Mouse (Mus musculus) heart, embryonic 13.5 days (tissue): ENCODE measurements around the gene Fbxo27. TPM values are rescaled to one million over a fixed set of nuclear protein-coding genes. Genes with fewer than 3 reads are reported as not detected.
A peak's percentile ranks its signal among the peaks of the same experiment; 100 is the strongest.

Experiments
- ATAC-seq: fragments of 200-750 bp; cut with Nextera tagmentation; 2 replicates; pipeline ENCODE4 v1.8.0; 2017; ENCODE audit warnings: moderate TSS enrichment; ENCODE audit not compliant: insufficient number of reproducible peaks, low FRiP score, low TSS enrichment; ENCODE audit errors: extremely low read depth
- H3K27ac ChIP-seq: fragments of 300-500 bp; sonication (generic); replicated peaks from 2 replicates; pipeline ENCODE4 v1.5.1; 2015; ENCODE audit warnings: moderate library complexity, mild to moderate bottlenecking, inconsistent platforms
- H3K27me3 ChIP-seq: fragments of 300-500 bp; sonication (generic); replicated peaks from 2 replicates; pipeline ENCODE4 v1.6.1; 2015; ENCODE audit warnings: mild to moderate bottlenecking, inconsistent platforms
- H3K36me3 ChIP-seq: fragments of 300-500 bp; sonication (generic); 2 replicates; pipeline ENCODE4 v1.6.1; 2015; ENCODE audit warnings: mild to moderate bottlenecking, inconsistent platforms
- H3K4me1 ChIP-seq: fragments of 300-500 bp; sonication (generic); 2 replicates; pipeline ENCODE4 v1.6.1; 2015; ENCODE audit warnings: inconsistent platforms
- H3K4me2 ChIP-seq: fragments of 300-500 bp; sonication (generic); 2 replicates; pipeline ENCODE4 v1.6.1; 2015; ENCODE audit warnings: inconsistent platforms, mild to moderate bottlenecking, moderate library complexity
- H3K4me3 ChIP-seq: fragments of 300-500 bp; sonication (generic); 2 replicates; pipeline ENCODE4 v1.5.1; 2015; ENCODE audit warnings: moderate library complexity, mild to moderate bottlenecking, inconsistent platforms
- H3K9ac ChIP-seq: fragments of 300-500 bp; sonication (generic); 2 replicates; pipeline ENCODE4 v1.6.1; 2015; ENCODE audit warnings: inconsistent platforms, mild to moderate bottlenecking, moderate library complexity
- H3K9me3 ChIP-seq: fragments of 300-500 bp; sonication (generic); 2 replicates; pipeline ENCODE4 v1.6.1; 2016; ENCODE audit warnings: inconsistent platforms
- WGBS: fragments of 180-500 bp; shearing (Covaris S2); methylation state at CpG from one replicate; pipeline ENCODE4 v1.1.7; 2015; ENCODE audit warnings: mixed read lengths; 5-methylcytosine and 5-hydroxymethylcytosine counted together
- polyA plus RNA-seq: library from polyadenylated mRNA; unstranded; fragments of >200 nt; fragmentation: Nextera tagmentation; extraction: Ambion mirVana; gene quantifications from 2 replicates; pipeline ENCODE4 v1.2.1, GENCODE M21; 2015

Gene Fbxo27
- polyA plus RNA-seq, 1 experiment from 2014 or later, result 4.7 TPM

DNA sequence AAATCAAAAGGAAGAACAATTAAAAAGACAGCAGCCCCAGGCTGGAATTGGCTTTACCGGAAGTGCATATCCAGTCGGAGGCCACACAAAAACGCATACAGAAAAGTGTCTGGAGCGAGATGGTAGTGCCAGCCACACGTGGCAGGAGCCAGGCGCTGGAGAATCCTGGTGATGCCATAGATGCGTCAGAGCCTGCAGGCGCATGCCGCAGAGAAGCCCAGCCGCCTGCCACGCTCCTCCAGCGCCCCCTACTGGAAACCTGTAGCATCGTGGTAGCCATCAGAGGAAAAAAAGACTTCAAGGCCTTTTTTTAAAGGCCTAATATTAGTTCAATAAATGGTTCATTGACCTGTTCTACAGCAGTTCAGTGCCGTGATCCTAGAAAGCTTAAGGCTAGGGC is 34.0 kb downstream of the Fbxo27 start:
- no peak overlapping the region for H3K9ac ChIP-seq
- no peak overlapping the region for H3K27ac ChIP-seq
- H3K4me1 ChIP-seq, result 0 out of 2 replicates have a peak, but pooled peaks cover 4% of the 10 kb centered on the region
- 6% methylated on average over 14 of the region's 14 CpGs for WGBS
- peak overlapping the region; percentile 31 for H3K4me2 ChIP-seq
- H3K36me3 ChIP-seq, result peaks cover 36% of the 10 kb centered on the region
- 0 out of 2 replicates have a peak, but pooled peaks cover under 1% of the 10 kb centered on the region for H3K27me3 ChIP-seq
- H3K9me3 ChIP-seq, result peaks cover 10% of the 10 kb centered on the region
- H3K4me3 ChIP-seq, result no peak overlapping the region
- ATAC-seq, result no peak

GRCm38 (mm10) chr7:28727649-28728340 is 35.1 kb downstream of the Fbxo27 start:
- H3K27me3 ChIP-seq, result peaks cover 5% of the 10 kb centered on the region; the same call in 1 of the 2 replicates
- no peak for ATAC-seq
- H3K4me2 ChIP-seq, result no peak overlapping the region
- peaks cover 34% of the 10 kb centered on the region for H3K36me3 ChIP-seq
- no peak overlapping the region for H3K27ac ChIP-seq
- H3K4me1 ChIP-seq, result peaks cover 12% of the 10 kb centered on the region
- no peak overlapping the region for H3K4me3 ChIP-seq
- H3K9me3 ChIP-seq, result peaks cover 13% of the 10 kb centered on the region
- no peak overlapping the region for H3K9ac ChIP-seq
- WGBS, result 54% methylated on average over 10 of the region's 10 CpGs

GRCm38 (mm10) chr7:28732341-28733142 is 39.9 kb downstream of the Fbxo27 start:
- 2% methylated on average over 58 of the region's 58 CpGs for whole genome bisulfite sequencing
- Histone ChIP-seq H3K4me3 (peak overlapping the region; percentile 56), H3K36me3 (peaks cover 44% of the 10 kb centered on the region), H3K9ac (peak overlapping the region; percentile 67), H3K4me2 (peak overlapping the region; percentile 83), H3K4me1 (peaks cover 14% of the 10 kb centered on the region), H3K9me3 (peaks cover 13% of the 10 kb centered on the region), H3K27me3 (peaks cover 5% of the 10 kb centered on the region; the same call in 1 of the 2 replicates), H3K27ac (no peak overlapping the region)
- peak; percentile 90 for ATAC-seq

DNA sequence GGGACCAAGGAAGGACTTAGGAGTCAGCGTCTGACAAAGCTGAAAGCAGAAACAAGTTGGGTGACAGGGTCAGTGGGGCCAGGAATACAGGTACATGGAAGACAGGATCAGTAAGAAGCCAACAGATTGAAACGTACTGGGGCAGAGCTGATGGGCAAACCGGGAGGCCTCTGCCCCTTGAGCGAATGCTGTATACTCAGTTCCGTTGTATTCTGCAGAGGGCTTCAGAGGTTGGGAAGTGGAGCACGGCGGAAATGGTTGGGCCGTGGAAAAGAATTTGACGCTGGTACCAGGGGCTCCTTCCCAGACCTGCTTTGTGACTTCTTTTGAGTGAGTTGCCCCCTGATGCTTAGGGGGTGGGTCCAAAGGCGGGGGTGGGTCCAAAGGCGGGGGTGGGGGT is 40.6 kb downstream of the Fbxo27 start:
- peaks cover 5% of the 10 kb centered on the region; the same call in 1 of the 2 replicates for H3K27me3 ChIP-seq
- H3K4me3 ChIP-seq, result peak overlapping the region; percentile 56
- 19% methylated on average over 11 of the region's 11 CpGs for WGBS
- peaks cover 51% of the 10 kb centered on the region for H3K36me3 ChIP-seq
- H3K4me1 ChIP-seq, result peaks cover 14% of the 10 kb centered on the region
- H3K9me3 ChIP-seq, result peaks cover 13% of the 10 kb centered on the region
- H3K4me2 ChIP-seq, result peak overlapping the region; percentile 83
- no peak for ATAC-seq
- H3K27ac ChIP-seq, result no peak overlapping the region
- H3K9ac ChIP-seq, result peak overlapping the region; percentile 67

GRCm38 (mm10) chr7:28735701-28736100 is 43.1 kb downstream of the Fbxo27 start:
- H3K36me3 ChIP-seq, result peaks cover 67% of the 10 kb centered on the region
- peaks cover 17% of the 10 kb centered on the region for H3K4me1 ChIP-seq
- H3K9ac ChIP-seq, result no peak overlapping the region
- no peak for ATAC-seq
- no peak overlapping the region for H3K4me3 ChIP-seq
- WGBS, result 79% methylated on average over 6 of the region's 6 CpGs
- no peak overlapping the region for H3K4me2 ChIP-seq
- H3K27me3 ChIP-seq, result peaks cover 5% of the 10 kb centered on the region; the same call in 1 of the 2 replicates
- no peak overlapping the region for H3K27ac ChIP-seq
- peaks cover 12% of the 10 kb centered on the region for H3K9me3 ChIP-seq

DNA sequence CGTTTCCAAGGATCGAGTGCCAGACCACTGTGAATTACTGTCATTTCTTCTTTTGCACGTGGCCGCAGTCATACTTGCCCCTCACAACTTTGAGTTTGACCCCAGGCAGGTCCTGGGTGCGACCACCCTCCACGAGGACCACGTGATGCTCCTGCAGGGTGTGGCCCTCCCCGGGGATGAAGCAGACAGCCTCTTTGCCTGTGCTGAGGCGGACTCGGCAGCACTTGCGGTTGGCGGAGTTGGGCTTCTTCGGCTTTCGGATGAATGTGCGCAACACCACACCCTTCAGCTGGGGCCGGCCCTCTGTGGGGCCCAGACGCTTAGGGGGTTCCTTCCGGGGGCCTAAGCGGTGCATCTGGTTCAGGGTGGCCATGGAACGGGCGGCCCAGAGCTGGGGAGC is 47.2 kb downstream of the Fbxo27 start:
- WGBS, result 89% methylated on average over 21 of the region's 21 CpGs
- ATAC-seq, result no peak

DNA sequence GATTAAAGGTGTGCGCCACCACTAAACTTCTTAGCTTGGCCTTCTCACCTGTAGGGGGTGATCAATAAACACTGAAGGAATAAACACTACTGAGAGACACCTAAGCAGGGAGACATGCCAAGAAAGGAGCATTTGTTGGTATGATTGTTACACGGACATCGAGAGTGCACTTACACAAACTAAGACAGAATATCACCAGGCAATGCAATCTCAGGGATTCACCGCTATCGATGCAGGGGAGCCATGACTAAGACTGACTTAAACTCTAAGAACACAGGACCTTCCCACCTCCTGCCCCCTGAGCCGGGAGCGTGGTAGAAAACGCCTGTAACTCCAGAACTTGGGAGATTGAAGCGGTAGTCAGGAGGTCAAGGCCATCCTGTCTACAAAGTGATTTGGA is 48.3 kb downstream of the Fbxo27 start:
- peak overlapping the region; percentile 93 for H3K9ac ChIP-seq
- H3K27me3 ChIP-seq, result no peaks in the 10 kb centered on the region
- H3K4me3 ChIP-seq, result peak overlapping the region; percentile 70
- peak overlapping the region; percentile 72 for H3K27ac ChIP-seq
- H3K4me2 ChIP-seq, result peak overlapping the region; percentile 87
- peaks cover 16% of the 10 kb centered on the region for H3K4me1 ChIP-seq
- H3K36me3 ChIP-seq, result peaks cover 65% of the 10 kb centered on the region
- no peaks in the 10 kb centered on the region for H3K9me3 ChIP-seq
- 34% methylated on average over 9 of the region's 9 CpGs for whole genome bisulfite sequencing
- ATAC-seq, result no peak

More for the DNA sequence above, 47.2 kb downstream of the Fbxo27 start:
- Histone ChIP-seq H3K9me3 (no peaks in the 10 kb centered on the region), H3K27ac (no peak overlapping the region), H3K36me3 (peaks cover 62% of the 10 kb centered on the region), H3K9ac (no peak overlapping the region; the same call in 1 of the 2 replicates), H3K4me3 (no peak overlapping the region), H3K4me1 (peaks cover 16% of the 10 kb centered on the region), H3K27me3 (no peaks in the 10 kb centered on the region), H3K4me2 (no peak overlapping the region)

GRCm38 (mm10) chr7:28741368-28741708 is 48.7 kb downstream of the Fbxo27 start:
- peak overlapping the region; percentile 72 for H3K27ac ChIP-seq
- peak overlapping the region; percentile 70 for H3K4me3 ChIP-seq
- H3K4me2 ChIP-seq, result peak overlapping the region; percentile 87
- H3K36me3 ChIP-seq, result peaks cover 65% of the 10 kb centered on the region
- no peaks in the 10 kb centered on the region for H3K9me3 ChIP-seq
- peak overlapping the region; percentile 93 for H3K9ac ChIP-seq
- no peaks in the 10 kb centered on the region for H3K27me3 ChIP-seq
- no peak for ATAC-seq
- H3K4me1 ChIP-seq, result peaks cover 16% of the 10 kb centered on the region
- 1% methylated on average over 13 of the region's 13 CpGs for WGBS

GRCm38 (mm10) chr7:28741709-28742438 is 49.2 kb downstream of the Fbxo27 start, which contains the start of the genes Mrps12 and Sars2:
TSS of gene Mrps12 (minus strand) at chr7:28741820.
TSS of gene Sars2 (plus strand) at chr7:28741992.
- H3K4me1 ChIP-seq, result peaks cover 16% of the 10 kb centered on the region
- peaks cover 65% of the 10 kb centered on the region for H3K36me3 ChIP-seq
- peak within 1 kb of the TSS; percentile 85 for H3K27ac ChIP-seq
- no peaks in the 10 kb centered on the region for H3K27me3 ChIP-seq
- ATAC-seq, result peak; percentile 90
- H3K4me2 ChIP-seq, result peak within 1 kb of the TSS; percentile 87
- no peaks in the 10 kb centered on the region for H3K9me3 ChIP-seq
- H3K4me3 ChIP-seq, result peak within 1 kb of the TSS; percentile 70
- under 1% methylated on average over 39 of the region's 39 CpGs for WGBS
- H3K9ac ChIP-seq, result peak within 1 kb of the TSS; percentile 93
